16 mouse cellular contexts compared by ENCODE assay signal in genomic region chr15:31284922-31285631, GRCm38 (mm10).
DNase-seq lines count a peak whose midpoint lies in the region; ATAC-seq lines count a peak whose summit lies in the region.
"Had no signal": no experiment of that assay in that cellular context is flagged by ENCODE, and none has a peak within 500 bp of the region (broad histone marks: within the 10 kb centered on the region; RNA-seq: fewer than 3 reads in every experiment).

No protein-coding gene starts in this region.

- peaks cover 3% of the 10 kb centered on the region for H3K4me1 ChIP-seq in neural tube, embryonic 13.5 days (replicated peaks)
- H3K4me1 ChIP-seq: neural tube, embryonic 12.5 days had no signal

- no peak overlapping the region for H3K4me2 ChIP-seq in neural tube, embryonic 13.5 days
- H3K4me2 ChIP-seq: heart, embryonic 11.5 days; neural tube, embryonic 12.5 days had no signal

- peak; percentile 67 for ATAC-seq in frontal cortex, adult (ENCODE audit: low TSS enrichment)
- peak; percentile 48; the same call in 1 of the 2 replicates for ATAC-seq in neural tube, embryonic 13.5 days (ENCODE audit: low read depth)
- ATAC-seq: liver, postnatal 0 days had no signal

- no peak overlapping the region for H3K4me3 ChIP-seq in neural tube, embryonic 13.5 days
- H3K4me3 ChIP-seq: megakaryocyte, embryonic 14.5 days; neural tube, embryonic 12.5 days had no signal

- no peak overlapping the region for H3K27ac ChIP-seq in neural tube, embryonic 13.5 days (replicated peaks)
- H3K27ac ChIP-seq: kidney, postnatal 0 days; neural tube, embryonic 12.5 days had no signal

- H3K27me3 ChIP-seq in neural tube, embryonic 13.5 days = no peaks in the 10 kb centered on the region
- H3K27me3 ChIP-seq: neural tube, embryonic 12.5 days had no signal

- whole genome bisulfite sequencing in neural tube, embryonic 13.5 days = 70% methylated on average over 17 of the region's 17 CpGs

- no peaks in the 10 kb centered on the region for H3K9me3 ChIP-seq in neural tube, embryonic 13.5 days
- H3K9me3 ChIP-seq: megakaryocyte, embryonic 14.5 days; neural tube, embryonic 12.5 days had no signal

- no peak for DNase-seq in frontal cortex, postnatal 10 days (ENCODE audit: low spot score in 2 of 2)
- no peak for DNase-seq in neural tube, embryonic 10.5 days (ENCODE audit: extremely low spot score, low spot score)
- peak; percentile 71 to 72 for DNase-seq in cerebellum, postnatal 14 days
- DNase-seq in layer of hippocampus, postnatal 14 days (ENCODE audit: low spot score in 2 of 2) = peak; percentile 53 to 56
- DNase-seq in adrenal gland, postnatal 10 days = no peak
- DNase-seq in kidney, postnatal 36 days = no peak
- DNase-seq: adrenal gland, adult 2 months; liver, postnatal 0 days; right cerebral cortex, adult 18-20 months; thymus, postnatal 36 days had no signal

- H3K9ac ChIP-seq in neural tube, embryonic 13.5 days = no peak overlapping the region
- H3K9ac ChIP-seq: liver, postnatal 0 days; neural tube, embryonic 12.5 days had no signal

- no peaks in the 10 kb centered on the region for H3K36me3 ChIP-seq in neural tube, embryonic 13.5 days
- H3K36me3 ChIP-seq: neural tube, embryonic 12.5 days had no signal

Comparison
In these comparisons a context has a peak if more than half of its experiments do, and no peak if none do; other contexts are left out.
1. DNase-seq: peak in cerebellum, postnatal 14 days (2 of 2) and layer of hippocampus, postnatal 14 days (2 of 2); none in frontal cortex, postnatal 10 days (0 of 2), neural tube, embryonic 10.5 days (single experiment), adrenal gland, postnatal 10 days (single experiment) and kidney, postnatal 36 days (0 of 2).